ENCODE assay signal across 14 mouse cellular contexts in genomic region chrX:166214576-166214975, GRCm38 (mm10).
"Had no signal": no experiment of that assay in that cellular context is flagged by ENCODE, and none has a peak within 500 bp of the region (broad histone marks: within the 10 kb centered on the region; RNA-seq: fewer than 3 reads in every experiment).

No protein-coding gene starts in this region.

- H3K36me3 ChIP-seq: intestine, embryonic 15.5 days; limb, embryonic 13.5 days; midbrain, embryonic 10.5 days; neural tube, embryonic 12.5 days had no signal

- H3K27me3 ChIP-seq: neural tube, embryonic 12.5 days had no signal

- ATAC-seq: intestine, embryonic 15.5 days had no signal

- H3K27ac ChIP-seq: intestine, embryonic 15.5 days; limb, embryonic 13.5 days; liver, embryonic 14.5 days; midbrain, embryonic 10.5 days; neural tube, embryonic 12.5 days; stomach, postnatal 0 days had no signal

- H3K9ac ChIP-seq: intestine, embryonic 15.5 days; limb, embryonic 13.5 days; liver, embryonic 14.5 days; neural tube, embryonic 12.5 days had no signal

- DNase-seq: kidney, adult 18-20 months; kidney, postnatal 14 days; lung, adult 18-20 months; lung, postnatal 4 days; midbrain, embryonic 14.5 days; thymus, adult 18-20 months; thymus, postnatal 14 days had no signal

- H3K4me3 ChIP-seq: intestine, embryonic 15.5 days; limb, embryonic 13.5 days; midbrain, embryonic 10.5 days; myocyte; neural tube, embryonic 12.5 days had no signal

- H3K4me2 ChIP-seq: intestine, embryonic 15.5 days; limb, embryonic 13.5 days; neural tube, embryonic 12.5 days had no signal

- H3K9me3 ChIP-seq: intestine, embryonic 15.5 days; limb, embryonic 13.5 days; midbrain, embryonic 10.5 days; neural tube, embryonic 12.5 days had no signal

- H3K4me1 ChIP-seq: intestine, embryonic 15.5 days; limb, embryonic 13.5 days; midbrain, embryonic 10.5 days; neural tube, embryonic 12.5 days had no signal
